Mouse (Mus musculus) megakaryocyte progenitor cell, adult 5-6 weeks (primary cell): ENCODE results near the gene Tecr. TPM values are rescaled to one million over a fixed set of nuclear protein-coding genes. Genes with fewer than 3 reads are reported as not detected.

Experiments used
- ATAC-seq: replicated peaks from 2 replicates; pipeline ENCODE4 v1.8.0; 2016; ENCODE audit warnings: mild to moderate bottlenecking, moderate TSS enrichment, inconsistent platforms; ENCODE audit not compliant: poor library complexity
- total RNA-seq, 2 experiments: library from RNA; stranded (forward) in 1 of 2; stranded (reverse) in 1 of 2; fragments of 157-497, 149-512 nt in 1 of 2; fragments of 200-1000 nt in 1 of 2; gene quantifications; 2 replicates each; pipeline versions ENCODE4 v1.2.3 to v1.2.4; 2015 to 2017

The Tecr gene
- total RNA-seq (2015) (363 and 424 TPM in 2 replicates), total RNA-seq (2017) (324 and 345 TPM in 2 replicates)

- peak; percentile 83 for ATAC-seq
Observed at GRCm38 (mm10) chr8:83607661-83608397, at the start of gene Tecr, which contains the start of gene Dnajb1. TSS of gene Tecr (minus strand) at chr8:83607971. TSS of gene Dnajb1 (plus strand) at chr8:83608193.

DNA sequence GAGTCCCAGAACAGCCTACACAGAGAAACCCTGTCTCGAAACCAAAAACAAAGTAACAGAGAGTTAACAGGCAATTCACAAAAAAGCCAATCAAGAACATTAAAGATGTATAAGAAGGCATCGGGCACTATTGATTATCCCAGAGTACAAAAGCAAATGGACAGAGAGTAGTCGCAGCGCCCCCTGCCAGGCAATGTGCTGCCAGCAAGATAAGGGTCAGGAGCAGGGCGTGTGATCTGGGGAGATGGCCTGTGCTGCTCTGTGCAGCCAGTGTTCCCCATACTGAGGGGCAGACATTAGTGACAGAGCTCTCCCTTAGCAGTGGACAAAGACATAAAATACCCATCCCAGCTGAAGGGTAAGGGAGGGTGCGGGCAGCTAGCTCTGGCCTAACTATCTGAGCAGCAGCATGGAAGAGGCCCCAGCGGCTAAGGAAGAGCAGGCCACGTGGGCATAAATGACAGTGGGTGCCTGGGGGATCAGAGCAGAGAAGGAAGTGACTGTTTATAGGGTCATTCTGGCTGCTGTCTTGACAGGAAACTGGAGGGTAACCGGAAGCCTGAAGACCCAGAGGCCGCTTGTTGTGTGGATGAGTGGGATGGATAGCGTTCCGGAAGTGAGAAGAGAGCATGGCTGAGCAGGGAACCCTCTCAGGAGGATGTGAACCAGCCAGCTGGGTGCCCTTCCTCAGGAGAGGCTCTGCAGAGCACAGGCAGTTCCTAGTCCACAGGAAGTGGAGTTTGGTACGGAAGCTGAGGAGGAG, 48.9 kb upstream of the Tecr start:
- ATAC-seq: peak; percentile 27; the same call in 1 of the 2 replicates

GRCm38 (mm10) chr8:83656043-83656442, 48.3 kb upstream of the Tecr start:
- no peak for ATAC-seq

- no peak for ATAC-seq
Observed at GRCm38 (mm10) chr8:83654725-83655124, 47.0 kb upstream of the Tecr start.

- no peak for ATAC-seq
Observed at GRCm38 (mm10) chr8:83653662-83654017, 45.9 kb upstream of the Tecr start.

DNA sequence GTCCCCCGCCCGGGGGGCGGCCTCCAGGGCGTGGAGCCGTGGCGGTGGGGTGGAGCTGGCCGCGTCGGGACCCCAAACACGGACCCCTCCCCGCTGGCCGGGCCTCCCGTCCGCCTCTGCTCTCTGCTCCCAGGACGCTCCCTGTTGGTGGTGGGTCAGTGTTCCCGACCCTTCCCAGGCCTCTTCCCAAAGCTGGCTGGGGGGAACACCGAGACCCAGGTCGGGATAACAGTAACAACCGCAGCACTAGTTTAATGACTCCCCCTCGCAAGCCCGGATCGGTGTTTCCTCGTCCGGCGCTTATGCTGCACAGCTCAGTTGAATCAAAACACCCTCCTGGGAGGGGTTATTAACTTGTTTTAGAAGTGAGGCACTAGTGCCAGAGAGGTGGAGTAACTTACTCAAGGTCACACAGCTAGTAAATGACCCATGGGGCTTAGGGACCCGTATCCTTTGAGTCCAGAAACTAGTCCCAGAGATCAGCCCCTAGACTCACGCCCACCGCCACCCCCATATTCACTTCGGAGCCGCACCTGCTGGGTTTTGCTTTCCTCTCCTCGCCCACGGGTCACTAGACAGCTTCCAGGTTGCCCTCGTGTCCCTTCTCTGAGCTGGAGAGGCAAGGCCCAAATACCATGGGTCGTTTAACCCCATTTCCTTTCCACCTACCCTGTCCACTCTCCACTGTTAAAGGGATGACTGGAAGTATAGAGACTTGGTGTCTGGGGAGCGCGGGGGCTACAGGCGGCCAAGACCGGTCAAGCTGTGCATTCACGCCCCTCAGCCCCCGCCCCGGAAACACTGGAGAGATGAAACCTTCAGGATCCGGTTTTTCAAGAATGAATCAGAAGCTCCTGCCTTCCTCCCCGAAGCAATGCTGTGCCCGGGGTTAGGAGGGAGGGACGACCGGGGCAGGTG, 45.2 kb upstream of the Tecr start:
- peak; percentile 7; the same call in 1 of the 2 replicates for ATAC-seq

DNA sequence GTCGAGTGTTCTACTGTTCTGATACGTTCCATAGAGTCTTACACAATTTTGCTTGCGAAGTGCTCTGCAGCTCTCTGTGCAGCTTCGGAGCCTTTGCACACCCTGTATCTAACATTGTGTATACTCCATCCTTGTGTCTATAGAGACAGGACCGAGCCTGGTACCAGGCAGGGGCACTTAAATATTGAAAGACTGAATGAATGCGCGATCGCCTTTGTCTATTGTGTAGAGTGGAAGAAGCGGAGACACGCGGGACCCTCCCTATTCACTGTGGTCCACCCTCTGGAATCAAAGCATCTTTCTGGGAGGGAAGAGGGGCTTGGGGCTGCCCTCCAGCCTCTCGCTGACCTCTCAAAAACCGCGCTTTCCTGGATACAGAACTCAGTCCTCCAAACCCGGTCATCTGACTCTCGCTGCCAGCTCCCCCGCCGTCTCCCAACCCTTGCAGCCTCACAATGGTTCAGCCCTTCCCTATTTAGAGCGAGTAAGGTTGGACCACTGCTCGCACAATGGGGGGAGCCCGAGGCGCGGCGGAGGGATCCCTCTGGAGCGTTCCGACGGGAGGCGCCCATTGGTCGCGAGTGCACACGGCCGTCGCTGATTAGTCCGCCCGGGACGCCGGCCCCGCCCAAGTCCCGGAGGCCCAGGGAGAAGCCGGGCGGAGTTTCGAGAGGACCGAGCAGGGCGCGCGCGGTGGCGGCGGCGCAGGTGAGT, 44.4 kb upstream of the Tecr start, which contains the start of gene Gipc1:
Gene Gipc1, plus strand, starts transcription at position 648 of the 714 bp plus-strand sequence.
- ATAC-seq: peak; percentile 96

DNA sequence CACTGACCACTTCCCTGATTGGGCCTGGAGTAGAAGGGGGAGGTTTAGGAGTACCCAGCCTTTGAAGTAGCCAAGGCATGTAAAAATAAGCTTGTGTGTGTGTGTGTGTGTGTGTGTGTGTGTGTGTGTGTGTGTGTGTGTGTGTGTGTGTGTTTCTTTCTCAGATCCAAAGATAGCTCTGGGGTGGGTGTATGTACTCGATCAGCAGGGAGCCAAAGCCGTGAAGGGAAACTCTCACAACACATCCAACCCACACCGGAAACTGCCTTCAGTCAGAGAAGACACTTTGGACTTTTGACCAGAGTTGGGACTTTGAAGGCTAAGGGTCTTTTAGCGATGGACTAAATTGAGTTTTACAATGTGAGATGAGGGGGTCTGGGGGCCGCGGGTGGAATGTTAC, 41.9 kb upstream of the Tecr start:
- ATAC-seq: no peak

DNA sequence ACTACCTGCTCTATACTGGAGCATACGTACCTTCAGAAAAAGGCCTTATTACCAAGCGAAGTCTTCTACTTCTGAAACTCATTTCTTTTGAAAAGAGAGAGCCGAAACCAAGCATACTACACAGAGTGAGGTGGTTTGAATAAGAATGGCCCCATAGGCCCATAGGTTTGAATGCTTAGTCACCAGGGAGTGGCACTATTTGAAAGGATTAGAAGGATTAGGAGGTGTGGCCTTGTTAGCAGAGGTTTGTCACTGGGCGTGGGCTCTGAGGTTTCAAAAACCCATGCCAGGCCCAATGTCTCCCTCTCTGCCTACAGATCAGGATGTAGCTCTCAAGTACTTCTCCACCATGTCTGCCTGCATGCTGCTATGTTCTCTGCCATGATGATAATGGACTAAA, 40.3 kb upstream of the Tecr start:
- no peak for ATAC-seq

GRCm38 (mm10) chr8:83647511-83647910, 39.7 kb upstream of the Tecr start:
- no peak for ATAC-seq

DNA sequence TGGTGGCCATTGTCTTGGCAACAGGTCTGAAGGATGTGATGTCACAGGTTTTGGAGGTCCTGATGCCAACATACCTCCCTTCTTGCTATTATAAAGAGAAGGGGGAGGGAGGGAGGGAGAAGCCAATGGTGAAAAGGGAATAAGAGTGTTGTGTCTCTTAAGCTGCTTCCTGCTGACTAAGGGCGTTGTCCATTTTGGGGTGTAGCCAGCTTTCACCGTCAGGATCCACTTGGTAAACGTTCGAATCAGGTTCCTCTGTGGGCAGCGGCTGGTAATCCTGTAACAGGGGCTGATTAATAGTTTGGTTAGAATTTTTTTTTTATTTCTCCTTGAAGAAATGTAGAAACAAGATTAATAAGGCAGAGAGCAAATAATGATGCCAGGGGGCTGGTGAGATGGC, 31.9 kb upstream of the Tecr start:
- peak; percentile 46; the same call in 1 of the 2 replicates for ATAC-seq

DNA sequence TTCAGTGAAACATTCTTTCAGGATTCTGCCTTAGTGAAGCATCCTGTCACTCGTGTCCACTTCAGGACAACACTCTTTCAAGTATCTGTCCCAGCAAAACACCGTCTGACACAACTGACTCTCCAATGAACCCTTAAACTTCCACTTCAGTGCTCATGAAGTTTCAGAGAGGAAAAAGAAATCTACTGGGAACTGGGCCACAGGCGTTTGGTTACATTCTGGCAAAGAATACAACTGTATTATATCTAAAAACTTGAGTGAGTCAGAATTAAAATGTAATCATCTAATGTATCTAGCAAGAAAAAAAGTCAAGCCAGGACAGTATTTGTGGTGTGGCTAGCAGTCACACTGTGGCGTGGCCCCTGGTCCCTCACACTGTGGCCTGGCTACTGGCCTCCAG, 31.1 kb upstream of the Tecr start:
- ATAC-seq: no peak

DNA sequence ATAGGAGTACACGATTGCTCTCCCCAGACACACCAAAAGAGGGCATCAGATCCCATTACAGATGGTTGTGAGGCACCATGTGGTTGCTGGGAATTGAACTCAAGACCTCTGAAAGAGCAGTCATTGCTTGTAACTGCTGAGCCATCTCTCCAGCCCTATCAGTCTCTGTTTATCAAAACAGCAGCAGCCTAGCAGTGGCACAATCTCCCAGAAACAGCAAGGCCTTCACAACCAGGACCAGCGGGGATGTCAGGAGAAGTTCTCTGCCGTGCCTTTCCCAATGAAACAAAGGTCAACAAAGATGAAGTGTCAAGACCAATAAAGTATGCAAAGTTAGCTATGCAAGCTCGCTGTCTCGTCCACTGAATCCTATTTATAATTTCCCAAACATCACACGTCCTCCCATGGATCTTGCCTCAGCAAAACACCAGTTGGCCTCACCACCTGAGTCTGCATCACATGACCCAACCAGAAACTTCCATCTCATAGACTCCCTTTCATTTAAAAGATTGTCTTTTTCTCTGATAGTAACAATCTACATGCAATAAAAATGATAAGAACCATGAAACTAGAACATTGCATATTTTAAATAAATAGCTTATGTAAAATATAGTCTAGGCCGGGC, 24.4 kb upstream of the Tecr start:
- peak; percentile 54; the same call in 1 of the 2 replicates for ATAC-seq

GRCm38 (mm10) chr8:83625676-83626299, 18.0 kb upstream of the Tecr start:
- ATAC-seq: peak; percentile 74

DNA sequence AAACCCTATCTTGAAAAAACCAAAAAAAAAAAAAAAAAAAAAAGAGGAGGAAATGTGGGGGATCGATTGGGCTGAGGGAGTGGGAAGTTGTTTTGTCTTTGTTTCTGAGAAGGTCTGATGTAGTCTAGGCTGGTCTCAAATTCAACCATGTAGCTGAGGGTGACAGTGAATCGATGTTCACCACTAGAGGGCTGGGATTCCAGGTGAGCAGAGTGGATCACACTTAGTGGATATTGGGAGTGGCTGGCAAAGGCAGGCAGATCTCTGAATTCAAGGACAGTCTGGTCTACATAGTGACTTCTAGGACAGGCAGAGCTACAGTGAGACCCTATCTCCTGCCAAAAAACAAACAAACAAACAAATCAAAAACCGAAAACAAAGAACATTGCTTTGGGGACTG, 17.0 kb upstream of the Tecr start:
- peak; percentile 27; the same call in 1 of the 2 replicates for ATAC-seq

DNA sequence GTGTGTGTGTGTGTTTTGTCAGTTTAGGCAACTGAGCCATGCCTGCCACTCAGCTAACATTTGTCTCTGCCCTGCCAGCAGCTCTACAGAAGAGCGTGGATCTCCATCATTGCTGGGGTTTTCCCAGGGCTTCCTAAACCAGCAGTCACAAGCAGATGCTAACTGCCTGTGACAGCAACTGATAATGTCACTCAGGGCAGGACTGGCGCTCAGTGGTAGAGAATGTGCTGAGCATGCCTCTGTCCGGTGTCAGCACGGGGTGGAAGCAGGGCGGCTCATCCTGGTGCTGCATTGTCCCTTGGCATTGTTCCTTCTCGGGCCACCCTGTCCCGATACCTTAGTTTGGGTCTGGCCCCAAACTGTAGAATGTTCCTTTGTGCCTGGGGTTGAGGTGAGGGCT, 15.8 kb upstream of the Tecr start:
- peak; percentile 14; the same call in 1 of the 2 replicates for ATAC-seq

DNA sequence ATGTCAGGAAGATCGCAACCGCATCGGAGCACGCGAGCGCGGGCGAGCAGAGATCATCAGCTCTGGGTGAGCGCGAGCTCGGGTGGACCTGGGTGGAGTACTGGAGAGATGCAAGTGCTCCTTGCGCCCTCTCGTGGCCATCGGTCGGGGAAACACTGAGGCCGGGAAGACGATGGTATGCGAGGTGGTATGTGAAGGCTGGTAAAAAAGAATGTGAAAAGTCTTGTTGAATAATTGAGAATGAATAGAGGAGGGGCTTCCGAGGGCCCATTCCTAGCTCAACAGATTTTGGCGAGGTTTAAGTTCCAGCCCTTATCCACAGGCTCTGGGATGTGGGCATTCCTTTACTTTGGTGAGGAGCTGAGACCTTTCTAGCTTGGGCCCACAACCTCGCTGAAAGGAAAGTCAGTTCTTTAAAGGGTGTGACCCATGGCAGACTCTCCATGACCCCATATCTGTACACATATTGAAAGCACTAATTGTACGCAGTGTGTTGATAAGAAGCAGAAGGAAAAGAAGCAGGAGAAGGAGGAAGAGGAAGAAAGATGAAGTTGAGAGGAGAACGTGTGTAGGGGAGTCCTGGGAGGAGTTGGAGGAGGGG, 14.7 kb upstream of the Tecr start:
- peak; percentile 79 for ATAC-seq

- no peak for ATAC-seq
Observed at GRCm38 (mm10) chr8:83621691-83622388, 14.1 kb upstream of the Tecr start.
